In the genomic region with DNA sequence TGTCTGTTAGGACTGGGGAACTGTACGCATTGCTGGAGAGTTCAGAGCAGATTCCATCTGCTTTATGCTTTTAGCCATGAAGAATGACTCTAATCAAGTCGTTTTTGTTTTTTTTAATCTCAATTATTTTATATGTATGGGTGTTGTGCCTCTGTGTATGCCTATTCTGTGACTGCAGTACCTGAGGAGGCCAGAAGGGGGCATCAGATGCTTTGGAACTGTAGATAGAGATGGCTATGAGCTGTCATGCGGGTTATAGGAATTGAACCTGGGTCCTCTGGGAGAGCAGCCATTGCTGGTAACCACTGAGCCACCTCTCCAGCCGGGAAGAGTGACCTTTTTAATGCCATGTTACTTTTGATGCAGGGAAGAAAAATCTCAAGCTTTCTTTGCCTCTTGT, we compare ENCODE assay signal across 13 mouse cellular contexts. TPM values are rescaled to one million over a fixed set of nuclear protein-coding genes. Genes with fewer than 3 reads are reported as not detected.
DNase-seq lines count a peak whose midpoint lies in the region; ATAC-seq and TF ChIP-seq lines count a peak whose summit lies in the region.
"Had no signal": no experiment of that assay in that cellular context is flagged by ENCODE, and none has a peak within 500 bp of the region (broad histone marks: within the 10 kb centered on the region; RNA-seq: fewer than 3 reads in every experiment).

No protein-coding gene starts in this region.

- CTCF ChIA-PET in Patski (lab: Charles Lee) = interaction anchor here (0.9 to 1.0 kb wide), 2 partner anchors 9 to 13 kb away, joined by 3 read pairs; no protein-coding TSS in a partner anchor

- peaks cover 14% of the 10 kb centered on the region; the same call in 1 of the 2 replicates for H3K36me3 ChIP-seq in lung, postnatal 0 days (ENCODE audit: insufficient read depth, low read length)

- no peaks in the 10 kb centered on the region for H3K9me3 ChIP-seq in lung, postnatal 0 days (ENCODE audit: low read length)
- H3K9me3 ChIP-seq: liver, embryonic 15.5 days; midbrain, embryonic 15.5 days had no signal

- H3K4me3 ChIP-seq in lung, postnatal 0 days (ENCODE audit: low read depth, low read length) = no peak overlapping the region
- H3K4me3 ChIP-seq: liver, embryonic 15.5 days; midbrain, embryonic 15.5 days had no signal

- H3K27ac ChIP-seq in lung, postnatal 0 days (ENCODE audit: low read length) = no peak overlapping the region
- H3K27ac ChIP-seq: liver, embryonic 15.5 days; midbrain, embryonic 15.5 days had no signal

- DNase-seq in heart, adult 11 months = peak; percentile 50
- DNase-seq in heart, postnatal 25 days (ENCODE audit: low spot score) = no peak
- DNase-seq in lung, postnatal 0 days (ENCODE audit: low spot score) = no peak
- DNase-seq in lung, postnatal 14 days = no peak
- DNase-seq in Patski (ENCODE audit: low read depth, low spot score) = no peak
- peak; percentile 58 for DNase-seq in retina, embryonic 14.5 days (ENCODE audit: low spot score)
- DNase-seq in ovary, adult 18-20 months (ENCODE audit: low spot score) = no peak
- no peak for DNase-seq in adrenal gland, postnatal 25 days
- DNase-seq: cerebellum, adult 9-10 months; gastrocnemius, postnatal 14 days; heart, postnatal 36 days had no signal

- no peak overlapping the region for H3K9ac ChIP-seq in lung, postnatal 0 days (replicated peaks; ENCODE audit: low read depth)
- H3K9ac ChIP-seq: liver, embryonic 15.5 days; midbrain, embryonic 15.5 days had no signal

- 91% methylated on average over 4 of the region's 4 CpGs for WGBS in lung, postnatal 0 days

- H3K4me1 ChIP-seq in lung, postnatal 0 days (ENCODE audit: insufficient read depth, low read depth, low read length) = no peaks in the 10 kb centered on the region
- H3K4me1 ChIP-seq: liver, embryonic 15.5 days; midbrain, embryonic 15.5 days had no signal

- no peak for ATAC-seq in lung, postnatal 0 days
- ATAC-seq in Patski = no peak
- ATAC-seq: midbrain, embryonic 15.5 days had no signal

- H3K4me2 ChIP-seq in lung, postnatal 0 days (replicated peaks; ENCODE audit: low read depth, low read length) = no peak overlapping the region
- H3K4me2 ChIP-seq: liver, embryonic 15.5 days; midbrain, embryonic 15.5 days had no signal

- H3K27me3 ChIP-seq in lung, postnatal 0 days (replicated peaks; ENCODE audit: insufficient read depth, low read length) = no peaks in the 10 kb centered on the region
- H3K27me3 ChIP-seq in Patski = no peaks in the 10 kb centered on the region
- H3K27me3 ChIP-seq: liver, embryonic 15.5 days; midbrain, embryonic 15.5 days had no signal

- TF ChIP-seq CTCF in lung, postnatal 0 days (IDR thresholded peaks at IDR 0.05) = peak; percentile 51
- TF ChIP-seq CTCF in Patski (IDR thresholded peaks at IDR 0.05) = peak; percentile 64

- intact Hi-C loops in heart, postnatal 25 days (cut with DNase I) = no loop called here

- POLR2A ChIA-PET in Patski (lab: Charles Lee) = interaction anchor here (1.2 kb wide), 1 partner anchor 31 kb away, joined by 3 read pairs; no protein-coding TSS in a partner anchor

- in situ Hi-C loops in Patski (cut with MboI; ENCODE audit: low pct_unique_long_range_greater_than_20kb) = loop anchor here (25.0 kb wide), 2 partner anchors 431 to 656 kb away; no protein-coding TSS in a partner anchor

- TF ChIP-seq EP300 in lung, postnatal 0 days (IDR thresholded peaks at IDR 0.05) = no peak

RNA-seq across cellular contexts. Expression of a gene that starts 9.4 kb away (rescaled TPM):
- 10 to 100 TPM; 43.6 to 46.4 TPM for total RNA-seq in heart, postnatal 25 days (2021)
- polyA plus RNA-seq in lung, postnatal 0 days (2015; fragmentation: Nextera tagmentation; extraction: Ambion mirVana) = 13.6 and 15.8 TPM in 2 replicates
- polyA plus RNA-seq in Patski (2021) = 46.7 TPM
- total RNA-seq in adrenal gland, postnatal 25 days (2021) = 22.9 and 36.0 TPM in 2 replicates

RNA-seq across cellular contexts. Expression of a gene that starts 32.9 kb away (rescaled TPM):
- total RNA-seq in heart, postnatal 25 days (2021) = 1 to 10 TPM; 3.1 to 4.1 TPM
- 2.5 and 3.2 TPM in 2 replicates for polyA plus RNA-seq in lung, postnatal 0 days (2015; fragmentation: Nextera tagmentation; extraction: Ambion mirVana)
- 8.9 TPM for polyA plus RNA-seq in Patski (2021)
- 14.1 and 15.1 TPM in 2 replicates for total RNA-seq in adrenal gland, postnatal 25 days (2021)

Comparison
In these comparisons a context has a peak if more than half of its experiments do, and no peak if none do; other contexts are left out.
1. DNase-seq: peak in heart, adult 11 months (single experiment) and retina, embryonic 14.5 days (single experiment); none in heart, postnatal 25 days (single experiment), lung, postnatal 0 days (single experiment), lung, postnatal 14 days (single experiment), Patski (single experiment), ovary, adult 18-20 months (single experiment) and adrenal gland, postnatal 25 days (single experiment).